Mouse (Mus musculus) heart, embryonic 12.5 days (tissue): ENCODE measurements around the gene Ltbp1. TPM values are rescaled to one million over a fixed set of nuclear protein-coding genes. Genes with fewer than 3 reads are reported as not detected.

Experiments used
- ATAC-seq: fragments of 200-750 bp; cut with Nextera tagmentation; 2 replicates; pipeline ENCODE4 v1.8.0; 2017; ENCODE audit warnings: moderate TSS enrichment, moderate library complexity; ENCODE audit not compliant: insufficient number of reproducible peaks, low FRiP score
- H3K27ac ChIP-seq: fragments of 300-500 bp; sonication (generic); 2 replicates; pipeline ENCODE4 v1.5.1; 2016; ENCODE audit warnings: mild to moderate bottlenecking, moderate library complexity; ENCODE audit not compliant: poor library complexity, severe bottlenecking
- H3K27me3 ChIP-seq: fragments of 300-500 bp; sonication (generic); replicated peaks from 2 replicates; pipeline ENCODE4 v1.6.1; 2016; ENCODE audit warnings: mild to moderate bottlenecking, moderate library complexity
- H3K36me3 ChIP-seq: fragments of 300-500 bp; sonication (generic); 2 replicates; pipeline ENCODE4 v1.6.1; 2016; ENCODE audit warnings: mild to moderate bottlenecking, moderate library complexity
- H3K4me1 ChIP-seq: fragments of 300-500 bp; sonication (generic); replicated peaks from 2 replicates; pipeline ENCODE4 v1.6.1; 2016; ENCODE audit warnings: mild to moderate bottlenecking
- H3K4me2 ChIP-seq: fragments of 300-500 bp; sonication (generic); 2 replicates; pipeline ENCODE4 v1.6.1; 2016; ENCODE audit warnings: mild to moderate bottlenecking, moderate library complexity
- H3K4me3 ChIP-seq: fragments of 300-500 bp; sonication (generic); 2 replicates; pipeline ENCODE4 v1.5.1; 2016; ENCODE audit warnings: mild to moderate bottlenecking
- H3K9ac ChIP-seq: fragments of 300-500 bp; sonication (generic); 2 replicates; pipeline ENCODE4 v1.6.1; 2016; ENCODE audit warnings: mild to moderate bottlenecking, moderate library complexity
- H3K9me3 ChIP-seq: fragments of 300-500 bp; sonication (generic); replicated peaks from 2 replicates; pipeline ENCODE4 v1.6.1; 2016; ENCODE audit warnings: mild to moderate bottlenecking, moderate library complexity
- WGBS: fragments of 180-500 bp; shearing (Covaris S2); methylation state at CpG from one replicate; pipeline ENCODE4 v1.1.7; 2016; 5-methylcytosine and 5-hydroxymethylcytosine counted together
- polyA plus RNA-seq: library from polyadenylated mRNA; unstranded; fragments of >200 nt; fragmentation: Nextera tagmentation; extraction: Ambion mirVana; gene quantifications from 2 replicates; pipeline ENCODE4 v1.2.1, GENCODE M21; 2016

Gene Ltbp1
- polyA plus RNA-seq, 1 experiment from 2014 or later, result 58.8 TPM

GRCm38 (mm10) chr17:75332289-75332688, 326.9 kb downstream of the Ltbp1 start:
- no peak overlapping the region for H3K4me2 ChIP-seq
- WGBS, result 90% methylated on average over 6 of the region's 6 CpGs
- H3K27me3 ChIP-seq, result no peaks in the 10 kb centered on the region
- no peak for ATAC-seq
- peaks cover 39% of the 10 kb centered on the region for H3K36me3 ChIP-seq
- H3K4me1 ChIP-seq, result no peaks in the 10 kb centered on the region
- H3K9ac ChIP-seq, result no peak overlapping the region
- H3K4me3 ChIP-seq, result no peak overlapping the region
- H3K27ac ChIP-seq, result no peak overlapping the region
- H3K9me3 ChIP-seq, result no peaks in the 10 kb centered on the region

GRCm38 (mm10) chr17:75333011-75333410, 327.6 kb downstream of the Ltbp1 start:
- Histone ChIP-seq H3K9me3 (no peaks in the 10 kb centered on the region), H3K36me3 (peaks cover 40% of the 10 kb centered on the region), H3K4me3 (no peak overlapping the region), H3K4me1 (no peaks in the 10 kb centered on the region), H3K27ac (no peak overlapping the region), H3K9ac (no peak overlapping the region), H3K4me2 (no peak overlapping the region), H3K27me3 (no peaks in the 10 kb centered on the region)
- WGBS, result 79% methylated on average over 9 of the region's 9 CpGs
- ATAC-seq, result no peak

GRCm38 (mm10) chr17:75333759-75334158, 328.4 kb downstream of the Ltbp1 start:
- no peaks in the 10 kb centered on the region for H3K9me3 ChIP-seq
- no peaks in the 10 kb centered on the region for H3K4me1 ChIP-seq
- no peak overlapping the region for H3K27ac ChIP-seq
- H3K36me3 ChIP-seq, result peaks cover 40% of the 10 kb centered on the region
- 84% methylated on average over 13 of the region's 13 CpGs for whole genome bisulfite sequencing
- H3K4me3 ChIP-seq, result no peak overlapping the region
- H3K27me3 ChIP-seq, result no peaks in the 10 kb centered on the region
- ATAC-seq, result no peak
- no peak overlapping the region for H3K9ac ChIP-seq
- no peak overlapping the region for H3K4me2 ChIP-seq

GRCm38 (mm10) chr17:75335649-75336048, 330.3 kb downstream of the Ltbp1 start:
- no peaks in the 10 kb centered on the region for H3K27me3 ChIP-seq
- H3K4me3 ChIP-seq, result no peak overlapping the region
- H3K9me3 ChIP-seq, result no peaks in the 10 kb centered on the region
- no peak for ATAC-seq
- no peaks in the 10 kb centered on the region for H3K4me1 ChIP-seq
- no peak overlapping the region for H3K4me2 ChIP-seq
- peaks cover 42% of the 10 kb centered on the region for H3K36me3 ChIP-seq
- no peak overlapping the region for H3K27ac ChIP-seq
- no peak overlapping the region for H3K9ac ChIP-seq
- WGBS, result 83% methylated on average over 9 of the region's 9 CpGs

GRCm38 (mm10) chr17:75341227-75341626, 335.9 kb downstream of the Ltbp1 start:
- WGBS, result 55% methylated on average over 4 of the region's 4 CpGs
- no peak for ATAC-seq

GRCm38 (mm10) chr17:75345116-75345515, 339.7 kb downstream of the Ltbp1 start:
- Histone ChIP-seq H3K9ac (no peak overlapping the region), H3K4me2 (no peak overlapping the region), H3K36me3 (peaks cover 24% of the 10 kb centered on the region), H3K27ac (no peak overlapping the region), H3K27me3 (no peaks in the 10 kb centered on the region), H3K4me1 (peaks cover 14% of the 10 kb centered on the region), H3K9me3 (peaks cover 4% of the 10 kb centered on the region; the same call in 1 of the 2 replicates), H3K4me3 (no peak overlapping the region)
- 80% methylated on average over 3 of the region's 3 CpGs for WGBS
- ATAC-seq, result no peak

More at GRCm38 (mm10) chr17:75341227-75341626, 335.9 kb downstream of the Ltbp1 start:
- H3K4me3 ChIP-seq, result no peak overlapping the region
- no peak overlapping the region for H3K27ac ChIP-seq
- no peaks in the 10 kb centered on the region for H3K27me3 ChIP-seq
- H3K9me3 ChIP-seq, result no peaks in the 10 kb centered on the region
- H3K9ac ChIP-seq, result no peak overlapping the region
- H3K4me1 ChIP-seq, result peaks cover 12% of the 10 kb centered on the region
- H3K36me3 ChIP-seq, result peaks cover 35% of the 10 kb centered on the region
- H3K4me2 ChIP-seq, result no peak overlapping the region

- Histone ChIP-seq H3K27me3 (no peaks in the 10 kb centered on the region), H3K36me3 (peaks cover 32% of the 10 kb centered on the region), H3K9me3 (peaks cover 4% of the 10 kb centered on the region; the same call in 1 of the 2 replicates), H3K4me3 (no peak overlapping the region), H3K9ac (no peak overlapping the region), H3K27ac (no peak overlapping the region), H3K4me1 (peaks cover 11% of the 10 kb centered on the region), H3K4me2 (no peak overlapping the region)
- no peak for ATAC-seq
- WGBS, result 96% methylated on average over 4 of the region's 4 CpGs
These were observed 342.0 kb downstream of the Ltbp1 start for GRCm38 (mm10) chr17:75347414-75347813.

- Histone ChIP-seq H3K27ac (no peak overlapping the region), H3K4me3 (no peak overlapping the region), H3K4me1 (peaks cover 11% of the 10 kb centered on the region), H3K4me2 (no peak overlapping the region), H3K27me3 (no peaks in the 10 kb centered on the region), H3K9ac (no peak overlapping the region), H3K9me3 (peaks cover 4% of the 10 kb centered on the region; the same call in 1 of the 2 replicates), H3K36me3 (peaks cover 35% of the 10 kb centered on the region)
- no peak for ATAC-seq
- WGBS, result 85% methylated on average over 8 of the region's 8 CpGs
These were observed 343.7 kb downstream of the Ltbp1 start for GRCm38 (mm10) chr17:75349109-75349508.

GRCm38 (mm10) chr17:75349602-75350001, 344.2 kb downstream of the Ltbp1 start:
- peaks cover 38% of the 10 kb centered on the region for H3K36me3 ChIP-seq
- H3K4me3 ChIP-seq, result no peak overlapping the region
- WGBS, result 83% methylated on average over 3 of the region's 3 CpGs
- H3K4me1 ChIP-seq, result peaks cover 11% of the 10 kb centered on the region
- ATAC-seq, result no peak
- H3K27ac ChIP-seq, result no peak overlapping the region
- H3K9me3 ChIP-seq, result peaks cover 4% of the 10 kb centered on the region; the same call in 1 of the 2 replicates
- H3K4me2 ChIP-seq, result no peak overlapping the region
- no peak overlapping the region for H3K9ac ChIP-seq
- H3K27me3 ChIP-seq, result no peaks in the 10 kb centered on the region

- 70% methylated on average over 3 of the region's 3 CpGs for WGBS
- Histone ChIP-seq H3K36me3 (peaks cover 30% of the 10 kb centered on the region), H3K9ac (no peak overlapping the region), H3K4me2 (no peak overlapping the region), H3K27me3 (no peaks in the 10 kb centered on the region), H3K27ac (no peak overlapping the region), H3K4me3 (no peak overlapping the region), H3K4me1 (no peaks in the 10 kb centered on the region), H3K9me3 (no peaks in the 10 kb centered on the region)
- no peak for ATAC-seq
These were observed 348.0 kb downstream of the Ltbp1 start for GRCm38 (mm10) chr17:75353323-75353722.

- H3K27ac ChIP-seq, result no peak overlapping the region
- WGBS, result 56% methylated on average over 5 of the region's 5 CpGs
- ATAC-seq, result no peak
- no peaks in the 10 kb centered on the region for H3K27me3 ChIP-seq
- H3K4me1 ChIP-seq, result no peaks in the 10 kb centered on the region
- H3K4me3 ChIP-seq, result no peak overlapping the region
- no peak overlapping the region for H3K9ac ChIP-seq
- H3K9me3 ChIP-seq, result no peaks in the 10 kb centered on the region
- H3K36me3 ChIP-seq, result peaks cover 43% of the 10 kb centered on the region
- no peak overlapping the region for H3K4me2 ChIP-seq
These were observed 350.1 kb downstream of the Ltbp1 start for GRCm38 (mm10) chr17:75355431-75355830.

GRCm38 (mm10) chr17:75360111-75360510, 354.7 kb downstream of the Ltbp1 start:
- H3K27ac ChIP-seq, result no peak overlapping the region
- WGBS, result 93% methylated on average over 7 of the region's 7 CpGs
- H3K27me3 ChIP-seq, result no peaks in the 10 kb centered on the region
- H3K36me3 ChIP-seq, result peaks cover 55% of the 10 kb centered on the region
- ATAC-seq, result no peak
- no peak overlapping the region for H3K4me3 ChIP-seq
- no peaks in the 10 kb centered on the region for H3K4me1 ChIP-seq
- no peak overlapping the region for H3K4me2 ChIP-seq
- no peaks in the 10 kb centered on the region for H3K9me3 ChIP-seq
- no peak overlapping the region for H3K9ac ChIP-seq
